8 mouse cellular contexts compared by ENCODE assay signal in the genomic region with DNA sequence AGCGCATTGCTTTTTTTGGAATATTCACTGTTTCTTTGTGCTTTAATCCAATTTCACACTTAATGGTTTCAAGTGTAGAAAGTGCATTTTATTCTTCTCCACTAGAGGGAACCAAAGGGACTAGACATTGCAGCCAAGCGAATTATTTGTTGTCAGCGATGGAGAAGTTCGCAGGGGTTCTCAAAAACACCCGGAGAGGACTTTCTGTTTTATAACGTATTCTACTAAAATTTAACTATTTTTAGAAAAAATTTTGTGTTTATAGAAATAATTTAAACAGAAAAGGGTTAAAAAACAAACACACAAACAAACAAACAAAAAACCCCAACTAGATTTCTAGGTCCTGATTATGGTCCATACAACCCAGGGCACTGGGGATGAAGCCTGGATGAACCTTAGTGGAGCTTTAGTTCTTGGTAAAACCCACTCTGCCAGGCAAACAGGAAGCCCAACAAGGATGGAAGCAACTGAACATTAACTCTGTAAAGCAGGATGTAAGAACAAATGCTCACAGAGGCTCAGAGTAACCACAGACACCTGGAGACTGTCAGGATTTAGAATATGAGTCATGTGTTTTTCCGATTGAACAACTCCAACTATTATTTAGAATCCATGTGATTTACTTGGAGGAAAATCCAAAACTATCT.
DNase-seq lines count a peak whose midpoint lies in the region; ATAC-seq lines count a peak whose summit lies in the region.

No protein-coding gene starts in this region.

- DNase-seq in heart, adult 11 months, result peak; percentile 84
- DNase-seq in heart, postnatal 36 days, result no peak
- DNase-seq in 416B (ENCODE audit: low read depth) (peak; percentile 77), adipocyte (ENCODE audit: low spot score) (peak; percentile 60)
- no peak for DNase-seq in urinary bladder, adult 2 months (ENCODE audit: low spot score)
- no peak for DNase-seq in testis, postnatal 10 days (ENCODE audit: low spot score)

- intact Hi-C loops in heart, postnatal 36 days (cut with DNase I), result no loop called here

- ATAC-seq in inflammation-experienced regulatory T-cells, adult 6 months, result peak; percentile 69
- ATAC-seq in erythroid progenitor cell, adult 5-6 weeks (replicated peaks; ENCODE audit: low FRiP score, poor library complexity, severe bottlenecking), result no peak

Comparison
In these comparisons a context has a peak if more than half of its experiments do, and no peak if none do; other contexts are left out.
1. DNase-seq: peak in heart, adult 11 months (single experiment), 416B (single experiment) and adipocyte (single experiment); none in heart, postnatal 36 days (0 of 2), urinary bladder, adult 2 months (single experiment) and testis, postnatal 10 days (single experiment).